Mouse (Mus musculus) urinary bladder, adult 2 months (tissue): ENCODE measurements around the gene Atp8a1. TPM values are rescaled to one million over a fixed set of nuclear protein-coding genes. Genes with fewer than 3 reads are reported as not detected.

Experiments used
- DNase-seq: peaks from one replicate; pipeline ENCODE4 v3.0.0; 2022; ENCODE audit warnings: low spot score
- polyA plus RNA-seq: library from polyadenylated mRNA; depleted of rRNA; stranded (reverse); fragments of >200 nt; gene quantifications from 2 replicates; pipeline ENCODE4 v1.2.3, GENCODE M21; 2012

The Atp8a1 gene
- polyA plus RNA-seq, 1 experiment = 6.0 TPM

GRCm38 (mm10) chr5:67685461-67685860 lies 161.8 kb downstream of the Atp8a1 start:
- no peak for DNase-seq

GRCm38 (mm10) chr5:67678819-67679218 lies 168.4 kb downstream of the Atp8a1 start:
- DNase-seq = no peak

GRCm38 (mm10) chr5:67673008-67673407 lies 174.2 kb downstream of the Atp8a1 start:
- DNase-seq = no peak

- DNase-seq = no peak
These were observed 177.1 kb downstream of the Atp8a1 start for GRCm38 (mm10) chr5:67670158-67670557.

- no peak for DNase-seq
These were observed 177.8 kb downstream of the Atp8a1 start for GRCm38 (mm10) chr5:67669436-67669896.

- DNase-seq = no peak
These were observed 184.5 kb downstream of the Atp8a1 start for GRCm38 (mm10) chr5:67662715-67663114.

GRCm38 (mm10) chr5:67659864-67660263 lies 187.4 kb downstream of the Atp8a1 start:
- DNase-seq = no peak

GRCm38 (mm10) chr5:67656821-67657259 lies 190.4 kb downstream of the Atp8a1 start:
- no peak for DNase-seq

GRCm38 (mm10) chr5:67655696-67656519 lies 191.3 kb downstream of the Atp8a1 start:
- no peak for DNase-seq

- DNase-seq = no peak
These were observed 192.7 kb downstream of the Atp8a1 start for GRCm38 (mm10) chr5:67654572-67654971.

- no peak for DNase-seq
These were observed 193.7 kb downstream of the Atp8a1 start for GRCm38 (mm10) chr5:67653543-67653942.

- no peak for DNase-seq
These were observed 194.8 kb downstream of the Atp8a1 start for GRCm38 (mm10) chr5:67652468-67652867.

GRCm38 (mm10) chr5:67650021-67650420 lies 197.2 kb downstream of the Atp8a1 start:
- no peak for DNase-seq

- DNase-seq = no peak
These were observed 198.1 kb downstream of the Atp8a1 start for GRCm38 (mm10) chr5:67649156-67649555.

GRCm38 (mm10) chr5:67647568-67647967 lies 199.7 kb downstream of the Atp8a1 start:
- no peak for DNase-seq

GRCm38 (mm10) chr5:67646756-67647529 lies 200.3 kb downstream of the Atp8a1 start:
- DNase-seq = no peak

GRCm38 (mm10) chr5:67643537-67644255 lies 203.5 kb downstream of the Atp8a1 start:
- DNase-seq = no peak

GRCm38 (mm10) chr5:67641406-67642120 lies 205.7 kb downstream of the Atp8a1 start:
- DNase-seq = no peak

- DNase-seq = no peak
These were observed 206.5 kb downstream of the Atp8a1 start for GRCm38 (mm10) chr5:67640596-67641312.

- DNase-seq = no peak
These were observed 212.9 kb downstream of the Atp8a1 start for GRCm38 (mm10) chr5:67634339-67634738.

- no peak for DNase-seq
These were observed 213.4 kb downstream of the Atp8a1 start for GRCm38 (mm10) chr5:67633831-67634268.
